Mouse (Mus musculus) frontal cortex, postnatal 10 days (tissue): ENCODE data around the gene Gm11444.

Experiments
- DNase-seq, 2 experiments: peaks; one replicate each; pipeline ENCODE4 v3.0.0; 2022; ENCODE audit warnings: low spot score in 2 of 2, mixed read lengths in 1 of 2

The Gm11444 gene

GRCm38 (mm10) chr11:85850233-85850632, at the start of gene Gm11444:
Gene Gm11444, minus strand, starts transcription at chr11:85850333.
- DNase-seq: no peak

- DNase-seq: no peak
These were observed 46.3 kb upstream of the Gm11444 start for GRCm38 (mm10) chr11:85896335-85896985.

- no peak for DNase-seq
These were observed 44.8 kb upstream of the Gm11444 start for GRCm38 (mm10) chr11:85894731-85895545.

- DNase-seq: no peak
These were observed 44.0 kb upstream of the Gm11444 start for GRCm38 (mm10) chr11:85894136-85894530.

GRCm38 (mm10) chr11:85893400-85894135, 43.4 kb upstream of the Gm11444 start:
- DNase-seq: no peak

GRCm38 (mm10) chr11:85892771-85893170, 42.6 kb upstream of the Gm11444 start:
- no peak for DNase-seq

GRCm38 (mm10) chr11:85891692-85892040, 41.5 kb upstream of the Gm11444 start:
- DNase-seq: no peak

- DNase-seq: no peak
These were observed 41.0 kb upstream of the Gm11444 start for GRCm38 (mm10) chr11:85891010-85891691.

GRCm38 (mm10) chr11:85890563-85890845, 40.4 kb upstream of the Gm11444 start:
- no peak for DNase-seq

GRCm38 (mm10) chr11:85889730-85890562, 39.8 kb upstream of the Gm11444 start:
- no peak for DNase-seq

- DNase-seq: no peak
These were observed 39.1 kb upstream of the Gm11444 start for GRCm38 (mm10) chr11:85889056-85889729.

- no peak for DNase-seq
These were observed 38.4 kb upstream of the Gm11444 start for GRCm38 (mm10) chr11:85888451-85888961.

- DNase-seq: no peak
These were observed 37.8 kb upstream of the Gm11444 start for GRCm38 (mm10) chr11:85887801-85888450.

GRCm38 (mm10) chr11:85887273-85887672, 37.1 kb upstream of the Gm11444 start:
- no peak for DNase-seq

- no peak for DNase-seq
These were observed 36.3 kb upstream of the Gm11444 start for GRCm38 (mm10) chr11:85886429-85886785.

GRCm38 (mm10) chr11:85885665-85886428, 35.7 kb upstream of the Gm11444 start, which contains the start of gene Tbx4:
Gene Tbx4, plus strand, starts transcription at chr11:85886422.
- no peak for DNase-seq

GRCm38 (mm10) chr11:85884498-85884897, 34.4 kb upstream of the Gm11444 start:
- DNase-seq: no peak

GRCm38 (mm10) chr11:85876059-85876788, 26.1 kb upstream of the Gm11444 start:
- no peak for DNase-seq

- no peak for DNase-seq
These were observed 14.2 kb upstream of the Gm11444 start for GRCm38 (mm10) chr11:85864363-85864762.
